Comparison of ENCODE assay signal across 9 mouse cellular contexts in the genomic region with DNA sequence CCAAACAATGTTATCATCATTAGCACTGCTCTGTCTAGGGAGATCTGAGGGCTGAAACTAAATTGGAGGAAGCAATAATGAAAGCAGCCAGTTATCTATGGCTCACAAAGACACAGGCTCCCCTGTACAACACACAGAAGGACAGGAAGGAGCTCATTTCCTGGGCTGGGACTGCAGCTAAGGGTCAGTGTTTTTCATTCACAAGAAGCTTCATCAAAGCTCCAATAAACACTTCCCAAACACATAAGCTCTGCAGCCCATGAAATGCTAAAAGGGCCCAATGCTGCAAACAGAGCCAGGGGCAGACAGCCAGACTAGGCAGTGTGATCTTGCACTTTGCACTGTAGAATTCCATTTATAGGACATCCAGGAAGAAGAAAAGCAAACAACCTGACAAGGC.
DNase-seq lines count a peak whose midpoint lies in the region; ATAC-seq and TF ChIP-seq lines count a peak whose summit lies in the region.
"Had no signal": no experiment of that assay in that cellular context is flagged by ENCODE, and none has a peak within 500 bp of the region (broad histone marks: within the 10 kb centered on the region; RNA-seq: fewer than 3 reads in every experiment).

No protein-coding gene starts in this region.

- no peaks in the 10 kb centered on the region for H3K27me3 ChIP-seq in midbrain, embryonic 15.5 days (replicated peaks)
- no peaks in the 10 kb centered on the region for H3K27me3 ChIP-seq in midbrain, embryonic 10.5 days (ENCODE audit: low read depth, poor library complexity, severe bottlenecking)
- no peaks in the 10 kb centered on the region for H3K27me3 ChIP-seq in heart, postnatal 0 days (ENCODE audit: control insufficient read depth, insufficient read depth, low read length)
- no peaks in the 10 kb centered on the region for H3K27me3 ChIP-seq in limb, embryonic 10.5 days (ENCODE audit: low read depth, poor library complexity, severe bottlenecking)
- H3K27me3 ChIP-seq in neural tube, embryonic 15.5 days (replicated peaks): no peaks in the 10 kb centered on the region
- H3K27me3 ChIP-seq: limb, embryonic 12.5 days had no signal

- H3K4me1 ChIP-seq in midbrain, embryonic 15.5 days: peaks cover 8% of the 10 kb centered on the region
- H3K4me1 ChIP-seq in midbrain, embryonic 10.5 days: peaks cover 3% of the 10 kb centered on the region
- H3K4me1 ChIP-seq in heart, postnatal 0 days (ENCODE audit: control insufficient read depth, insufficient read depth): peaks cover 36% of the 10 kb centered on the region
- H3K4me1 ChIP-seq in limb, embryonic 10.5 days: peaks cover 31% of the 10 kb centered on the region
- H3K4me1 ChIP-seq in neural tube, embryonic 15.5 days: peaks cover 25% of the 10 kb centered on the region

- H3K4me2 ChIP-seq in midbrain, embryonic 15.5 days: no peak overlapping the region
- H3K4me2 ChIP-seq in heart, postnatal 0 days (ENCODE audit: low read depth, low read length): no peak overlapping the region
- no peak overlapping the region for H3K4me2 ChIP-seq in neural tube, embryonic 15.5 days
- H3K4me2 ChIP-seq: limb, embryonic 12.5 days had no signal

- H3K9ac ChIP-seq in midbrain, embryonic 15.5 days: no peak overlapping the region
- H3K9ac ChIP-seq in heart, postnatal 0 days (replicated peaks; ENCODE audit: low read depth, low read length): no peak overlapping the region
- no peak overlapping the region for H3K9ac ChIP-seq in neural tube, embryonic 15.5 days (replicated peaks)
- H3K9ac ChIP-seq: limb, embryonic 12.5 days had no signal

- no peak for TF ChIP-seq CTCF in heart, postnatal 0 days (IDR thresholded peaks at IDR 0.05; ENCODE audit: low read depth)

- ATAC-seq in midbrain, embryonic 15.5 days (replicated peaks): peak; percentile 10; the same call in 1 of the 2 replicates
- peak; percentile 69 for ATAC-seq in heart, postnatal 0 days (ENCODE audit: insufficient read depth, low read depth)
- 0 out of 2 replicates have a peak, but pooled peaks have one; percentile 18 for ATAC-seq in neural tube, embryonic 15.5 days (ENCODE audit: low FRiP score)
- ATAC-seq in erythroblast, adult 5-6 weeks (replicated peaks; ENCODE audit: low FRiP score, poor library complexity, severe bottlenecking): no peak

- H3K36me3 ChIP-seq in midbrain, embryonic 15.5 days (replicated peaks): no peaks in the 10 kb centered on the region
- peaks cover 9% of the 10 kb centered on the region; the same call in 1 of the 2 replicates for H3K36me3 ChIP-seq in midbrain, embryonic 10.5 days
- H3K36me3 ChIP-seq in heart, postnatal 0 days (replicated peaks; ENCODE audit: control insufficient read depth, insufficient read depth, low read length): 0 out of 2 replicates have a peak, but pooled peaks cover 2% of the 10 kb centered on the region
- H3K36me3 ChIP-seq in limb, embryonic 10.5 days: peaks cover 14% of the 10 kb centered on the region
- H3K36me3 ChIP-seq in neural tube, embryonic 15.5 days: peaks cover 6% of the 10 kb centered on the region; the same call in 1 of the 2 replicates

- H3K27ac ChIP-seq in midbrain, embryonic 15.5 days: 0 out of 2 replicates have a peak overlapping the region, but pooled peaks have one; percentile 10
- no peak overlapping the region for H3K27ac ChIP-seq in midbrain, embryonic 10.5 days (replicated peaks)
- H3K27ac ChIP-seq in heart, postnatal 0 days (ENCODE audit: low read depth): peak overlapping the region; percentile 62
- 0 out of 2 replicates have a peak overlapping the region, but pooled peaks have one; percentile 42 for H3K27ac ChIP-seq in limb, embryonic 10.5 days
- H3K27ac ChIP-seq in neural tube, embryonic 15.5 days (replicated peaks): peak overlapping the region; percentile 69
- H3K27ac ChIP-seq: limb, embryonic 12.5 days had no signal

- peak; percentile 44; the same call in 1 of the 2 replicates for TF ChIP-seq EP300 in heart, postnatal 0 days (IDR thresholded peaks at IDR 0.05; ENCODE audit: low read depth)

- H3K9me3 ChIP-seq in midbrain, embryonic 15.5 days: no peaks in the 10 kb centered on the region
- H3K9me3 ChIP-seq in midbrain, embryonic 10.5 days (replicated peaks): no peaks in the 10 kb centered on the region
- no peaks in the 10 kb centered on the region for H3K9me3 ChIP-seq in heart, postnatal 0 days (replicated peaks; ENCODE audit: control insufficient read depth, low read length)
- no peaks in the 10 kb centered on the region for H3K9me3 ChIP-seq in limb, embryonic 10.5 days (replicated peaks)
- no peaks in the 10 kb centered on the region for H3K9me3 ChIP-seq in neural tube, embryonic 15.5 days (replicated peaks)
- H3K9me3 ChIP-seq: limb, embryonic 12.5 days had no signal

- no peak for DNase-seq in midbrain, embryonic 10.5 days (ENCODE audit: low spot score)
- DNase-seq in heart, postnatal 0 days (ENCODE audit: low spot score): peak; percentile 55
- no peak for DNase-seq in limb, embryonic 10.5 days (ENCODE audit: low spot score)
- no peak for DNase-seq in testis, postnatal 10 days (ENCODE audit: low spot score)
- DNase-seq in cerebellum, adult 9-10 months: no peak

- no peak overlapping the region for H3K4me3 ChIP-seq in midbrain, embryonic 15.5 days
- H3K4me3 ChIP-seq in midbrain, embryonic 10.5 days: no peak overlapping the region
- no peak overlapping the region for H3K4me3 ChIP-seq in heart, postnatal 0 days (ENCODE audit: low read depth, low read length)
- H3K4me3 ChIP-seq in limb, embryonic 10.5 days: no peak overlapping the region
- H3K4me3 ChIP-seq in neural tube, embryonic 15.5 days (replicated peaks): no peak overlapping the region
- H3K4me3 ChIP-seq: limb, embryonic 12.5 days had no signal
